Mouse (Mus musculus): ENCODE data around the gene Trim75. TPM values are rescaled to one million over a fixed set of nuclear protein-coding genes. Genes with fewer than 3 reads are reported as not detected.

The Trim75 gene
- total RNA-seq, 2 experiments from 2014 or later: not detected

DNA sequence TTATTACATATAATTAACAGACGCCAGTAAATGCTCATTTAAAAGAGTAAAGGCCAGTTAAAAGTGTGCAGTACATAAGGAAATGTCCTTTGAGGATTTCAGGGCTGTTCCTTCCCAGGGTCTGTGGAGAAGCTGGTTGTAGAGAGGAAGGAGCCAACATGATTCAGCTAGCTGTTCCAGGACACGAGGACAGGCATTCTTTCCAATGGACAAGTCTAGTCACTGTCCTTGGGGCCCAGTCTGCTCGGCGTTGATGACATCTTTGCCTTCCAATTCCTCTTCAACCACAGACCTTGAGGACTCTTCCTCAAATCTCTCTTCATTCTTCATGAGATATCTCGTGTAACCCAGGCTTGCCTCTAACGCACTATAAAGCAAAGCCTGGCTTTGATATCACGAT is 42.0 kb downstream of the Trim75 start:
- no peak for DNase-seq
- intact Hi-C loops (cut with DNase I): loop anchor here (2.0 kb wide), 1 partner anchor 97 kb away; no protein-coding TSS in a partner anchor

DNA sequence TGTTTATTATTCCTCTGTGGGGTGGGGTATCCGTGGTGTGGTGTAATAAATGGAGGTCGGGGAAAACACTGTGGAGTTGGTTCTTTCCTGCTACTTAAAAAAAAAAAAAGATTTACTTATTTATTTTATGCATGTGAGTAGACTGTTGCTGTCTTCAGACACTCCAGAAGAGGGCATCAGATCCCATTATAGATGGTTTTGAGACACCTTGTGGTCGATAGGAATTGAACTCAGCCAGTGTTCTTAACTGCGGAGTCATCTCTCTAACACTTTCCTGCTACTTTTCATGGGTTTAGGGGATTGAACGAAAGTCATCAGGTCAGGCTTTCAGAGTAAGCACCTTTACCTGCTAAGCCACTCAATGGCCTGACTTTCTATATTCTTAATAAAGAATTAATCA is 42.8 kb downstream of the Trim75 start:
- intact Hi-C loops (cut with DNase I): loop anchor here (5.0 kb wide), 3 partner anchors 183 to 923 kb away; partner anchors contain the start of gene Cpe
- no peak for DNase-seq

DNA sequence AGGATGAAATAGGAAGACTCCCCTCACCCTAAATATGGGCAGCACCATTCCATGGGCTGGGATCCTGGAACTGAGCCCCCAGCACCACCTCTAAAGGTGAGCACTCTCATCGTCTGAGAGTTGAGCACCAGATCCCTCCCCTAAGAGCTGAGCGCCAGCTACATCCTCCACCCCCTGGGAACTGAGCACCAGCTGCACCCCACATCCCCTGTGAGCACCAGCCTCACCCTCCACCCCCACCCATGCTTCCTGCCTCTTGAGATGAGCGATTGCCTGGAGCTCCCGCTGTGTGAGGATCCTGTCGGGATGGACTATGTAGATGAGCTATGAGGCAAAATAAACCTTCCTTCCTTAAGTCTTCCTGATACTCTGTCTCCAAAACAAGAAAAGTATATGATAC is 44.7 kb downstream of the Trim75 start:
- intact Hi-C loops (cut with DNase I): loop anchor here (5.0 kb wide), 3 partner anchors 181 to 921 kb away; partner anchors contain the start of gene Cpe
- no peak for DNase-seq

DNA sequence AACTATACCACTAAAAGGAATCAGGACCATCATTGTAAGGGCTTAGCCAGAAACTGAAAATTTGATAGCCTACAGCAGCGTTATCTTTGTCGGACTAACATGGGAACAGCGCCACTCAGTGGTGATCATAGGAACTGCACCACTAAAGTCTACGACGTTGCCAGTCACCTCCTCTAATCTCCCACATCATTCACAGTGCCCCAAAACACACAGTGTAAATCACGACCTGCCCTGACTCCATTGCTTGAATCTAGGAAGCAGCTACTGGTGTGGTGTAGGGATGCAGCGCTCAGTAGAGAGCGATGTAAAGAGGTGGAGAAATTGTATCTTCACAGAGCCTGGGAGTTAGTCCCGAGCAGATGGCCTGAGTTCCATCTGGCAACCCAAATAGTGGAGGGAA is 46.1 kb downstream of the Trim75 start:
- intact Hi-C loops (cut with DNase I): loop anchor here (1.0 to 5.0 kb wide), 6 partner anchors 163 to 919 kb away; partner anchors contain the start of genes Cpe and Msmo1
- DNase-seq: peak; percentile 79 to 88

DNA sequence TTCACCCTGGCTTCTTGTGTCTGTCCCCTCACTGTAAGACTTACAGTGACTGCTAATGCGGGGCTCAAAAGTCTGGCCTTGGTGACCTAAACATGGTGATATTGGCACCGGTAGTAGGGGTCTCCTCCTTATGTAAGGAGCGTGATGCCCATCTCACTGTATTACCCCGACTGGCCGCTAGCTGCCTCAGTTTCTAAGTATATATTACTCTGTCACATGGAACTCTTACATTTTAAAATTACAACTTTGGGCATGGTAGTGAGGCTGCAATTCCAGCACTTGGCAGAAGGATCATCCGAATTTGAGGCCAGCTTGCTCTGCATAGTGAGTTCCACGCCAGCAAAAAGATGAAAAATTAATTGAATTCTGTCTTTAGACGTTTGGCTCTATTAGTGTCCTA is 46.6 kb downstream of the Trim75 start:
- intact Hi-C loops (cut with DNase I): loop anchor here (1.0 to 5.0 kb wide), 6 partner anchors 162 to 919 kb away; partner anchors contain the start of genes Cpe and Msmo1
- DNase-seq: no peak

DNA sequence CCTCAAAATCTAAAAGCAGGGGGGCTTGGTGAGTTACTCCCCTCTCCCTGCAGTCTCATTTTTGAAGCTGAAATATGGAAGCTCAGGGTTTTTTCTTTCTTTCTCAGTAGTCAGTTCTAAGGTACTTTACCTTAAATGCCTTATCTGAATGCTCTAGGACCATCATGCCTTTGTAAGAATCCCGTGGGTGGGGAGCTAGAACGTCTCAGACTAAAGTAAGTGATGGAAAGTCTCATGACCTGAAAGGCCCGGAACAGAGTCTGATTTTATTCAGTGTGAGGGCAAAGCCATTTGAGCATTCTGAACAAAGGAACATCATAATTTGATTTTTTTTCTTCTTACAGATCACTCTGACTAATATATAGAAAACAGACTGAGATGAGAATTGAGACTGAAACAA is 52.6 kb downstream of the Trim75 start:
- intact Hi-C loops (cut with DNase I): no loop called here

More for the DNA sequence above, 52.6 kb downstream of the Trim75 start:
- DNase-seq: no peak

Other genes with a start within 250 kb of the Trim75 start
- 10 to 100 TPM; 13.3 to 17.2 TPM for gene Klhl2, start 137.8 kb downstream of the Trim75 start, total RNA-seq (2021)
- gene Tmem192, start 40.6 kb downstream of the Trim75 start, total RNA-seq (2021): 10 to 100 TPM; 19.7 to 26.1 TPM
- gene Trim61, start 30.7 kb upstream of the Trim75 start, total RNA-seq (2021): not detected
- not detected for gene Trim60, start 30.8 kb upstream of the Trim75 start, total RNA-seq (2021)
- not detected for gene Apela, start 49.5 kb upstream of the Trim75 start, total RNA-seq (2021)
- gene Gm10663, start 87.2 kb upstream of the Trim75 start, total RNA-seq (2021): not detected
- gene BC030870, start 141.7 kb upstream of the Trim75 start, total RNA-seq (2021): not detected

Data from heart, postnatal 36 days (tissue).